Mouse (Mus musculus) T-helper 1 cell (primary cell): Measurements from ENCODE around the gene Spdye4a.

ENCODE experiments used
- in situ Hi-C: fragments of 300-600 bp; cut with MboI, MseI; formaldehyde crosslinking; loops from one replicate; pipeline ENCODE4 v1.15.1; 2025; ENCODE audit warnings: high pct_unique_total_duplicates

Gene Spdye4a

DNA sequence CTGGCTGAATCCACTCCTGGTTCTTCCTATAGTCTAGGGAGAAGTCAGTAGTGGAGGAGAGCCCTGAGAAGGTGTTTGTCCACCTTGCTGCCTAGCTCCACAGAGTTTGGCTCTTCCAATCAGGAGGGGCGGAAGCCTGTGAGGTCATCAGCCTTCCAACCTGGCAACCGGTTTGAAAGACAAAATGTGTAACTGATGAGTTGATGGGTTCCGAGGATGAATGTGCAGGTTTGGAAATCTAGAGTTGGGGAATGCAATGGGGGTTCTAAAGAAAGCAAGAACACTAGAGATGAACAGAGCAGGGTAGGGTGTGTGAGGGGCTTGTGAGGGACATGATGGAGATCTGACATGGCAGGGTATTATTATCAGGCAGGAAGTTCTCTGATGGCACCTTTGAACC lies at the start of gene Spdye4a:
Gene Spdye4a, minus strand, starts transcription at position 101 of the 400 bp plus-strand sequence.
- in situ Hi-C loops, result no loop called here

- in situ Hi-C loops, result no loop called here
Observed at GRCm38 (mm10) chr5:143275761-143276160, 49.1 kb upstream of the Spdye4a start.

GRCm38 (mm10) chr5:143272540-143273330 lies 46.0 kb upstream of the Spdye4a start:
- in situ Hi-C loops, result no loop called here

DNA sequence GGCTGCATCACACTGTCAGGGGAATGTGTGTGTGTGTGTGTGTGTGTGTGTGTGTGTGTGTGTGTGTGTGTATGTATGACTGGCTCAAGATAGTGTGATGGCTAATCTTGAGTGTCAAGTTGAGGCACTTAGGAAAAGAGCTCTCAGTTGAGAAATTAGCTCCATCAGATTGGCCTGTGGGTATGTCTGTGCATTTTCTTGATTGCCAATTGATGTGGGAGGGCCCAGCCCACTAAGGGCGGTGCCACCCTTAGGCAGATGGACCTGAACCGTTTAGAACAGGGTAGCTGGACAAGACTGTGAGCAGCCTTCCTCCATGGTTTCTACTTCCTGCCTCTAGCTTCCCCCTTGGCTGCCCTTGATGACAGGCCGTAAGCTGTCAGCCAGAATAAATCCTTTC lies 45.4 kb upstream of the Spdye4a start:
- in situ Hi-C loops, result no loop called here

DNA sequence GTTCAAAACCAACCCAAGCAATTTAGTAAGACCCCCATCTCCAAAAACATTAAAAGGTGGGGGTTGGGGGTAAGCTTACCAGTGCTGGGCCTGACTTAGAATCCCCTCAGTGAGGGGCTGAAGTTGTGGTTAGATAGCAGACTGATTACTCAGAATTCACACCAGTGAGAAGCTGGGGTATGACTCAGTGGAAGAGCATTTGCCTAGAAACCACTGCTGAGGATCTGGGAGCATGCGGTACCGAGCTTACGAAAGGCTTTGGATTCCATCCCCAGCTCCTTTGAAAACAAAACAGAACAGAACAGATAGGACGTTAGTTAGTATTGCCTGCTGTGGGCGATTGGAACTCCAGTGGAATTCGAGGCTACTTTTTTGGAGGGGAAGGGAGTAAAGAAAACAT lies 45.0 kb upstream of the Spdye4a start:
- in situ Hi-C loops, result no loop called here

DNA sequence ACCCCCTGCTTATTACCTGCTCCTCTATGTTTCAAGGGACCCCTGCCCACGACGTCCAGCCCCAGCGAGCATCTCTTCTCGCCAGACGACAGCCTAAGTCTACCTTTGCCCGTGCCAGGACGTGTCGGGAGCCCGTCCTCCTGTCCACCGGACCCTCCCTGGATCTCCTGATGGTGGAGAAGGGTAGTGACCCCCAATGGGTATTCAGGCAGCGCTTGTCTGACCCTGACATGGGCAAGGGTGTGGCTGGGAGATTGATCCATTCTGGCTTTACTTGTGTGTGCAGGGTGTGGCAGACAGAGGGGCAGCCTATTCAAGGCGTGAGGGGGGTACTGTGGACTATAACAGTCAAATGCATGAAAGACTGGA lies 43.4 kb upstream of the Spdye4a start:
- in situ Hi-C loops, result no loop called here

DNA sequence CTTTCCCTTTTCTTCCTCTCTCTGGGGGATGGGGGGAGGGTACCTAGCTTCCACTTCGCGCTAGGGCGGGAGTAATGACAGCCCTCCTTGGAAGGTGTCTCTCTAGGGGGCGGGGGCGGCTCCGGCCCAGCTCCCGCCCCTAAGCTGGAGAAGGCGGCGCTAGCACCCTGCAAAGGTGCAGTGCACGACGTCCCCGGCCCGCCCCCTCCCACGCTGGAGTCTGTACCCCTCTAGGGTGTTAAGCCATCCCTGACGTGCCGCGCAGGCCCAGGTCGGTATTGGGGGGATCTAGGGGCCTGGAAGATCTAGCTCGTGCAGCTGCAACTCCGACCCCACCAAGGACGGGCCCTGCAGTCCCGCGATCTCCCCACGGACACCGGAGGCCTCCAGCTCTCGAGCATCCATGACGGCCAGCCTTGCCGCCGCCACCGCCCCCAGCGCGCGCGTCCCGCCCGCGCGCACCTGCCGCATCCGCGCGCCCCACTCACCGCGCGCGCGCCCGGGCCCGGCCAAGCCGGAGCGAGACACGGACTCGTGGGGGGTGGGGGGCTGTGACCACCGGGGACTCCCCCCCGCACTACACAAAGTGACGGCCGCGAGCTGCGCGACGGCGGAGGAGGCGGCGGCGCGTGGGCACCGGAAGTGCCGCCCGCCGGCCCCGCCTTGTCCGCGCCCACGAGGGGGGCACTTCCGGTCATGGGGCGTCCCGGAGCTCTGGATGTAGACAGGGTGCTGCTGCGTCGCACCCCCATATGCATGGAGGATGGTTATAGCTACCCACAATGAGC lies 42.9 kb upstream of the Spdye4a start, which contains the start of gene Zfp316:
Gene Zfp316, minus strand, starts transcription at position 660 of the 788 bp plus-strand sequence.
- in situ Hi-C loops, result no loop called here

DNA sequence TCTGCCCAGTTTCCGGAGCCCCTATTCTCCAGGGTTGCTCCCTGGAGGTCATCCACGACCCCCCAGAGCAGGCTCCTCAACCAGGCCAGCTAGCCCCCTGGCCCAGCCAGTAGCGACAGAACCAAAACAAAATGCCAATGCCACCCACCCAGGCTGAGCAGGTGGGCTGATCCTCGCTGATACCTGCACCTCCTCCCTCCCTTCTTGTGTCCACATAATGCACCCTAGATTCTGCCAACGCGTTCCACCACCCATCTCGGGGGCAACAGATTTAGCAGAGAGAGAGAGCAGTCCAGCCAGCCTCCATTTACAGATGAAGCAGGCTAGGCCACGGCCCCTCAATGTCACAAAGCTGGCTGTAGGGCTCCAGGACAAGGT lies 42.3 kb upstream of the Spdye4a start:
- in situ Hi-C loops, result no loop called here

- in situ Hi-C loops, result no loop called here
Observed at GRCm38 (mm10) chr5:143266794-143267193, 40.1 kb upstream of the Spdye4a start.

GRCm38 (mm10) chr5:143265409-143265808 lies 38.7 kb upstream of the Spdye4a start:
- in situ Hi-C loops, result no loop called here

DNA sequence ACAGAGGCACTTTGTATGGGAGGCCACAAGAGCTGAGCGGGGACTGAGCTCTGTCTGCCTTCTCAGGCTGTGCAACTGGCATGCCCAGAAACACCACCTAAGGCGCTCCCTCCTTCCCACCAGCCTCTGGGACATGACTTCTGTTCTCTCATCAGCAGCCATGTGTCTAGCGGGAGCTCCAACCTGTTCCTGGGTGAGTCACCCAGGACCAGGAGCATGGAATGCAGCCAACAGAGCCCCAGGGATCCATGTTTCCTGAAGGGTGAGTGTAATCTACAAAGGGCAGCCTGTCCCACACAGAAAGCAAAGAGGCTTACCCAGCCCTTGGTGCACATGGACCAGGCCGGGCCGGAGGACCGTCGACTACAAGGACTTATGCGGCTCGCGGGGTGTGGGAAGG lies 38.0 kb upstream of the Spdye4a start:
- in situ Hi-C loops, result no loop called here

GRCm38 (mm10) chr5:143261636-143262035 lies 34.9 kb upstream of the Spdye4a start:
- in situ Hi-C loops, result no loop called here

DNA sequence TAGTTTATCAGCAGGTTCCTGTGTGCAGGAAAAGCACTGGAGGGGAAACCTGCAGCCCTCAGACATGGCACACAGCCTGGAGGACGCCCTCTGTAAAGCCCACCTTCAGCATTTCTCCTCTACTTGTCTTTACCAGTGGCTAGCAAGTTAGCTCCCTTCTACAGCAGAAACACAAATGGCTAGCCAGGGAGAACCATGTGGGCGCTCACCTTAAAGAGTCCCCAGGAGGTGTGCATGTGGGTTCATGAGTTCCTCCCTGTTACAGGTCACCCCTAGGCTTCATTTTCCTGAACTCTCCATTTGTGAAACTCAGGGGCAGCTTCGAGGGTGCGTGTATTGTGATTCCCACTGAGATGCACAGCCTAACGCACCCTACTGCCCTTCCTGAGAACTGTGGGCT lies 29.1 kb upstream of the Spdye4a start:
- in situ Hi-C loops, result no loop called here

DNA sequence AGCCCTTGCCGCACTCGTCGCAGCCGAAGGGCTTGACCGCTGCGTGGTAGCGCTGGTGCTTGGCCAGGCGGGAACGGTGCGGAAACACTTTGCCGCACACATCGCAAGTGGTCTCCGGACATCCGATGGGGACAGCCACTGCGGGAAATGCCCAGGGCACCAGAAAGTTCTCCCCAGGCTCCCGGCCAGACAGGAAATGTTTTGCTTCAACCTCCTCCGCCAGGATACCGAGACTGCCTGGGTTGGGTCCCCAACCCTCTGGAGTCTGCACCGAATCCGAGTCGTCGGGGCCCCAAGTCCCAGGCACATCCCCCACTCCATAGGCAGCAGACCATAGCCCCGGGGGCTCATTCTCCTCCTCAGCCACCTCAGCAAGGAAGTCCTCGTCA lies 28.4 kb upstream of the Spdye4a start:
- in situ Hi-C loops, result no loop called here

- in situ Hi-C loops, result no loop called here
Observed at GRCm38 (mm10) chr5:143254487-143255130, 27.9 kb upstream of the Spdye4a start.

DNA sequence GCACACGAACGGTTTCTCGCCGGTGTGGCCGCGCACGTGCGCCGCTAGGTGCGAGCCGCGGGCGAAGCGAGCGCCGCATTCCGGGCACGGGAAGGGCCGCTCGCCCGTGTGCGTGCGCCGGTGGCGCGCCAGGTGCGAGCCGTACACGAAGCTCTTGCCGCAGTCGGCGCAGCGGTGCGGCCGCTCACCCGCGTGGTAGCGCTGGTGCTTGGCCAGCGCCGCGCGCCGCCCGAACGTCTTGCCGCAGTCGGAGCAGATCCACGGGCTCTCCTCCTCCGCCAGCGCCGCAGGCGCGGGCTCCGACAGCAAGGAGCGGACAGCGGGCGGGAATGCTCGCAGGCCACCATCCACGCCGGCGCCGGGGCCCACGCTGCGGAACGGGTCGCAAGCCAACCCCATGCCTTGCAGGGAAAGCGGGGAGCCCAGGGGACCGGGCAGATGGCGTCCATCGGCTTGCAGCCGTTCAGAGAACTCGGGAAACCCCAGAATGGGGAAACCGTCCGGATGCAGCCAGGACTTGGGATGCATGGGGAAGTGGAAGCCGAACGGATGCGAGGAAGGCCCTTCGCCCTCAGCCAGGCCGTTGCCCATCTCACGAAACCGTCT lies 27.3 kb upstream of the Spdye4a start:
- in situ Hi-C loops, result no loop called here

- in situ Hi-C loops, result no loop called here
Observed at GRCm38 (mm10) chr5:143253186-143253880, 26.6 kb upstream of the Spdye4a start.

DNA sequence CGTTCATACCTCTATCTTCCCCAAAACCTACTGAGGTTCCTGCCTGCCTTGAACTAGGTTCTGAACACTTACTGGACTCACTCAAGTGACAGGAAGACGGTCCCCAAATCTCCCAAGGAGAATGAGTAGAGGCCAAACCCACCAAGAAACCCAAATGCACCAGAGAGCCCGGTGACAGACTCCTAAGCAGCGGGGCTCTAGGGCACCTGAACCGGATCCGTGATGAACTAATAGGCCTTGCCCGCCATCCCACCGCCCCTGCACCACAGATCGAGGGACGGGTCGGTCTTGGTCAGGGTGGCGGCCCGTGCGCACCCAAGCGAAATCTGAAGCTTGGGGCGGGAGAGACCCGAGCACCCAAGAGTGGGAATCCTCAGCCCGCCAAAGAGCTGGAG lies 26.1 kb upstream of the Spdye4a start:
- in situ Hi-C loops, result no loop called here

DNA sequence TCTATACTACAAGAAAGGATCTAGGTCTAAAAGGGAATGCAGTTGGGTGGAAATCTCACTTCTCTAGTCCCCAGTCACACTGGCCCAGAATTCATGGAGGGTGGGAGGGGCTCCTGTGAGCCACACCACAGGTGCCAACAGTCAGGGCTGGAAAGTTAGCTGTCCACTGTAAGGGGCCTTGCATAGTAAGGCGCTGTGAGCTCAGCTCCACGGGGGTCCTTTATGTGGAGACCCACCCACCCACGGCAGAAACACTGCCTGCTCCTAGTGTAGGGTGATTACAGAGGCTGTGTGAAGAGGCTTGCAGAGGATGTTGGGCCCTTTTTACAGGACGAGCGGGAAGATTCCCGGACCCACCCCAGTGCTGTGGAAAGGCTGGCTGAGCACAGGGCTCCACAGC lies 25.3 kb upstream of the Spdye4a start:
- in situ Hi-C loops, result no loop called here

GRCm38 (mm10) chr5:143244926-143245325 lies 18.2 kb upstream of the Spdye4a start:
- in situ Hi-C loops, result no loop called here

- in situ Hi-C loops, result no loop called here
Observed at GRCm38 (mm10) chr5:143236036-143236435, 9.3 kb upstream of the Spdye4a start.
